Mouse (Mus musculus) limb, embryonic 11.5 days (tissue): ENCODE data around the gene AI837181. TPM values are rescaled to one million over a fixed set of nuclear protein-coding genes. Genes with fewer than 3 reads are reported as not detected.
A peak's percentile ranks its signal among the peaks of the same experiment; 100 is the strongest.

Source experiments
- ATAC-seq: fragments of 200-750 bp; cut with Nextera tagmentation; 2 replicates; pipeline ENCODE4 v1.8.0; 2017; ENCODE audit warnings: low read depth; ENCODE audit not compliant: insufficient number of reproducible peaks, low FRiP score, low TSS enrichment
- DNase-seq: peaks from one replicate; pipeline ENCODE4 v3.0.0-alpha.2; 2015; ENCODE audit warnings: low spot score
- H3K27ac ChIP-seq: fragments of 300-500 bp; sonication (generic); replicated peaks from 2 replicates; pipeline ENCODE4 v1.5.1; 2014; ENCODE audit warnings: low read depth, mild to moderate bottlenecking, low read length
- H3K27me3 ChIP-seq: fragments of 300-500 bp; sonication (generic); 2 replicates; pipeline ENCODE4 v1.6.1; 2014; ENCODE audit warnings: mild to moderate bottlenecking, low read length, mixed read lengths; ENCODE audit not compliant: control insufficient read depth, insufficient read depth
- H3K36me3 ChIP-seq: fragments of 300-500 bp; sonication (generic); 2 replicates; pipeline ENCODE4 v1.6.1; 2014; ENCODE audit warnings: mild to moderate bottlenecking, low read length, moderate library complexity, mixed read lengths; ENCODE audit not compliant: control insufficient read depth, insufficient read depth
- H3K4me1 ChIP-seq: fragments of 300-500 bp; sonication (generic); 2 replicates; pipeline ENCODE4 v1.6.1; 2014; ENCODE audit warnings: low read length, mixed read lengths; ENCODE audit not compliant: control insufficient read depth, insufficient read depth
- H3K4me2 ChIP-seq: fragments of 300-500 bp; sonication (generic); 2 replicates; pipeline ENCODE4 v1.6.1; 2014; ENCODE audit warnings: low read depth, mild to moderate bottlenecking, moderate library complexity; ENCODE audit not compliant: severe bottlenecking
- H3K4me3 ChIP-seq: fragments of 300-500 bp; sonication (generic); 2 replicates; pipeline ENCODE4 v1.5.1; 2014; ENCODE audit warnings: low read depth, low read length
- H3K9ac ChIP-seq: fragments of 300-500 bp; sonication (generic); 2 replicates; pipeline ENCODE4 v1.6.1; 2014; ENCODE audit warnings: mild to moderate bottlenecking, low read length
- H3K9me3 ChIP-seq: fragments of 300-500 bp; sonication (generic); 2 replicates; pipeline ENCODE4 v1.6.1; 2016; ENCODE audit warnings: low read length; ENCODE audit not compliant: control insufficient read depth
- WGBS: fragments of 180-500 bp; shearing (Covaris S2); extraction: QIAGEN DNeasy Blood & Tissue Kit; methylation state at CpG from one replicate; pipeline ENCODE4 v1.1.7; 2014; 5-methylcytosine and 5-hydroxymethylcytosine counted together
- polyA plus RNA-seq: library from polyadenylated mRNA; unstranded; fragments of >200 nt; fragmentation: Nextera tagmentation; extraction: Ambion mirVana; gene quantifications from 2 replicates; pipeline ENCODE4 v1.2.1, GENCODE M21; 2014

The AI837181 gene
- 43.8 and 47.7 TPM in 2 replicates for polyA plus RNA-seq

DNA sequence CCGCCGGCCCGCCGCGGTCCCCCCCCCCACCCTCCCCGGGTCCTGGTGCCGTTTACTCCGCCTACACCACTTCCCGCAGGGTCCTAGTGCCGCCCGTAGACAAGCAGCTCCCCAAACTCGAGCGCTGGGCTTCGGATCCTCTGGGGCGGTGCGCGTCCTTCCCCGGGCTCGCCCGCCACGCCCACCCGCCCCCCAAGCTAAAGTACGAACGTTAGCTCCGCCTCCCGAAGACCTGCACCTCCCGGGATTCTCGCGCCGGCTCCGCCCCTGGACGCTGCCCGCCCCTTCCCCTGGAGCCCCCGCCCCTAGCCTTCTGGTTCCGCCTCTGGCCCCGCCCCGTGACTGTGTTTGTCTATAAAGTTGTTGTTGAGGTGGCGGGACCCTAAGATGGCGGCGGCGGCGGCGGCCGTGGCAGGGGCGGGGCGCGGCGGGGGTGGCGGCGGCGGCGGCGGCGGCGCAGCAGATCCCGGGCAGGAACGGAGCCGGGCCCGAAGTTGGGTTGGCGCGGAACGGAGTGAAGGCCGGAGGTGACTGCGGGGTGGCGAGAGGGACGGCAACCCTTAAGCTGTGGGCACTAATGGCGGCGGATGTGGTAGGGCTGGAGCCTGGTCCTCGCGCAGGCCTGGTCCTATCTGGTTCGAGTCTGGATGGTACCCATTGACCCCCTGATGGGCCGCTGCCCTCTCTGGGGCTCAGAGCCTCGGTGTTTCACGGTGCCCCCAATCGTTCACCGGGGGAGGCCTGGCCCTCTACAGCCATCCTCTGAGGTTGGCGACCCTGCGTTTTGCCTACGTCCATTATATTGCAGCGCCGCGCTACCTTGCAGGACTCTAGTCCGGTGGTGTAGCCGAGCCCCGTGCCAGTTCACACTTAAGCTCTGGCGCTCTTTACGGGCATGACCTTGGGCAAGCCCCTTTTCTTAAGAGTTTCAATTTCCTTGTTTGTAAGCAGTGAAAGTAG lies at the start of gene AI837181, which contains the start of gene Drap1:
AI837181 (plus strand) TSS at position 363 of the 960 bp plus-strand sequence.
Drap1 (minus strand) TSS at position 198 of the 960 bp plus-strand sequence.
- Histone ChIP-seq H3K4me3 (peak within 1 kb of the TSS; percentile 88), H3K9me3 (no peaks in the 10 kb centered on the region), H3K27ac (peak within 1 kb of the TSS; percentile 83), H3K4me1 (peaks cover 19% of the 10 kb centered on the region), H3K4me2 (peak within 1 kb of the TSS; percentile 87), H3K36me3 (peaks cover 23% of the 10 kb centered on the region), H3K9ac (peak within 1 kb of the TSS; percentile 95), H3K27me3 (no peaks in the 10 kb centered on the region)
- ATAC-seq (peak; percentile 88), DNase-seq (peak; percentile 99)
- under 1% methylated on average over 67 of the region's 87 CpGs for WGBS

- H3K27ac ChIP-seq: no peak overlapping the region
- peaks cover 42% of the 10 kb centered on the region for H3K36me3 ChIP-seq
- no peak overlapping the region for H3K4me2 ChIP-seq
- no peak overlapping the region for H3K9ac ChIP-seq
- 88% methylated on average over 1 of the region's 1 CpGs for WGBS
- ATAC-seq: no peak
- no peaks in the 10 kb centered on the region for H3K4me1 ChIP-seq
- DNase-seq: no peak
- no peaks in the 10 kb centered on the region for H3K27me3 ChIP-seq
- no peaks in the 10 kb centered on the region; the same call in 1 of the 2 replicates for H3K9me3 ChIP-seq
- H3K4me3 ChIP-seq: no peak overlapping the region
Measured at GRCm38 (mm10) chr19:5377446-5377845, 47.5 kb upstream of the AI837181 start.

- peaks cover 5% of the 10 kb centered on the region for H3K4me1 ChIP-seq
- ATAC-seq (no peak), DNase-seq (no peak)
- H3K4me2 ChIP-seq: no peak overlapping the region
- no peak overlapping the region for H3K9ac ChIP-seq
- no peaks in the 10 kb centered on the region; the same call in 1 of the 2 replicates for H3K9me3 ChIP-seq
- H3K27ac ChIP-seq: no peak overlapping the region
- WGBS: 93% methylated on average over 12 of the region's 12 CpGs
- no peaks in the 10 kb centered on the region for H3K27me3 ChIP-seq
- peaks cover 62% of the 10 kb centered on the region for H3K36me3 ChIP-seq
- H3K4me3 ChIP-seq: no peak overlapping the region
Measured at GRCm38 (mm10) chr19:5383326-5383725, 41.6 kb upstream of the AI837181 start.

GRCm38 (mm10) chr19:5384715-5385114 lies 40.2 kb upstream of the AI837181 start:
- ATAC-seq (no peak), DNase-seq (no peak)
- WGBS: 93% methylated on average over 8 of the region's 8 CpGs
- H3K4me3 ChIP-seq: no peak overlapping the region
- peaks cover 8% of the 10 kb centered on the region for H3K4me1 ChIP-seq
- H3K4me2 ChIP-seq: no peak overlapping the region
- no peaks in the 10 kb centered on the region; the same call in 1 of the 2 replicates for H3K9me3 ChIP-seq
- H3K27me3 ChIP-seq: no peaks in the 10 kb centered on the region
- no peak overlapping the region for H3K27ac ChIP-seq
- H3K36me3 ChIP-seq: peaks cover 50% of the 10 kb centered on the region
- no peak overlapping the region for H3K9ac ChIP-seq

DNA sequence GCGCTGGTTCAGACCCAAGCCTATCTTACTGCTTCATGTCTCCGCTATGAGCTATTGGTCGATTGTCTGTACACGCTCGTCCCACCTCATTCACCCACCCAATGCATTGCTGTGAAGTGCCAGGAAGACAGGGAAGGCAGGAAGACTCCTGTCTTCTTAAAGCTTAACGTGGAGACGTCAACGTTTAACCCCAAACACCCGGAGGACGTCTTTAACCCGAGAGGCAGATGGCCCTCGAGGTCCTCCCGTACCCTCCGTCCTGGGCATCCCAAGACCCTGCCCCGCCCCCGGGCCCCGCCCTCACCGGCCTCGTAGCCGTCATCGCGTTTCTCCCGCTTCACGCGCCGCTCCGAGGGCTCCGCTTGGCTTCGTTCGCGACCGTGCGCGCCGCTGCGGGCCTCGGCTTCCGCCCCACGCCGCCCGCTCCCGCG lies 36.9 kb upstream of the AI837181 start:
- peak overlapping the region; percentile 75 for H3K4me2 ChIP-seq
- ATAC-seq (no peak), DNase-seq (peak; percentile 51)
- H3K4me3 ChIP-seq: peak overlapping the region; percentile 93
- H3K9me3 ChIP-seq: no peaks in the 10 kb centered on the region
- peak overlapping the region; percentile 66 for H3K27ac ChIP-seq
- WGBS: under 1% methylated on average over 39 of the region's 43 CpGs
- no peaks in the 10 kb centered on the region for H3K27me3 ChIP-seq
- H3K4me1 ChIP-seq: peaks cover 11% of the 10 kb centered on the region
- peaks cover 21% of the 10 kb centered on the region for H3K36me3 ChIP-seq
- peak overlapping the region; percentile 77 for H3K9ac ChIP-seq

- Histone ChIP-seq H3K36me3 (peaks cover 14% of the 10 kb centered on the region), H3K4me1 (peaks cover 11% of the 10 kb centered on the region), H3K27ac (peak within 1 kb of the TSS; percentile 66), H3K27me3 (no peaks in the 10 kb centered on the region), H3K9ac (peak within 1 kb of the TSS; percentile 77), H3K4me3 (peak within 1 kb of the TSS; percentile 93), H3K9me3 (no peaks in the 10 kb centered on the region), H3K4me2 (peak within 1 kb of the TSS; percentile 75)
- ATAC-seq: peak; percentile 94
- 2% methylated on average over 43 of the region's 43 CpGs for WGBS
- DNase-seq: peak; percentile 95
Measured at GRCm38 (mm10) chr19:5388588-5389242, 36.2 kb upstream of the AI837181 start, which contains the start of gene Sart1. Gene Sart1, minus strand, starts transcription at chr19:5388703.

GRCm38 (mm10) chr19:5389647-5390046 lies 35.3 kb upstream of the AI837181 start:
- H3K27ac ChIP-seq: 0 out of 2 replicates have a peak overlapping the region, but pooled peaks have one; percentile 3
- no peaks in the 10 kb centered on the region for H3K9me3 ChIP-seq
- ATAC-seq (no peak), DNase-seq (peak; percentile 43)
- H3K4me3 ChIP-seq: peak overlapping the region; percentile 93
- peaks cover 8% of the 10 kb centered on the region; the same call in 1 of the 2 replicates for H3K36me3 ChIP-seq
- peaks cover 11% of the 10 kb centered on the region for H3K4me1 ChIP-seq
- WGBS: 37% methylated on average over 12 of the region's 12 CpGs
- H3K27me3 ChIP-seq: no peaks in the 10 kb centered on the region
- peak overlapping the region; percentile 75 for H3K4me2 ChIP-seq
- H3K9ac ChIP-seq: no peak overlapping the region

- H3K36me3 ChIP-seq: peaks cover 4% of the 10 kb centered on the region; the same call in 1 of the 2 replicates
- no peak overlapping the region for H3K9ac ChIP-seq
- ATAC-seq (no peak), DNase-seq (no peak)
- no peak overlapping the region for H3K4me3 ChIP-seq
- H3K9me3 ChIP-seq: no peaks in the 10 kb centered on the region
- peaks cover 11% of the 10 kb centered on the region for H3K4me1 ChIP-seq
- H3K4me2 ChIP-seq: peak overlapping the region; percentile 75; the same call in 1 of the 2 replicates
- WGBS: 77% methylated on average over 8 of the region's 8 CpGs
- H3K27me3 ChIP-seq: no peaks in the 10 kb centered on the region
- H3K27ac ChIP-seq: no peak overlapping the region
Measured at GRCm38 (mm10) chr19:5390416-5390815, 34.5 kb upstream of the AI837181 start.
